Mouse (Mus musculus) cerebellum, postnatal 25 days (tissue): ENCODE measurements at regions not wholly inside any gene's neighbourhood (a gene's known extent, or its start where the extent isn't known, plus 50 kb on each side); places are given as distances from the start of the nearest gene placed in this dataset.

Experiments
- DNase-seq, 2 experiments: peaks; one replicate each; pipeline ENCODE4 v3.0.0; 2021; ENCODE audit warnings: mixed read lengths in 2 of 2

DNA sequence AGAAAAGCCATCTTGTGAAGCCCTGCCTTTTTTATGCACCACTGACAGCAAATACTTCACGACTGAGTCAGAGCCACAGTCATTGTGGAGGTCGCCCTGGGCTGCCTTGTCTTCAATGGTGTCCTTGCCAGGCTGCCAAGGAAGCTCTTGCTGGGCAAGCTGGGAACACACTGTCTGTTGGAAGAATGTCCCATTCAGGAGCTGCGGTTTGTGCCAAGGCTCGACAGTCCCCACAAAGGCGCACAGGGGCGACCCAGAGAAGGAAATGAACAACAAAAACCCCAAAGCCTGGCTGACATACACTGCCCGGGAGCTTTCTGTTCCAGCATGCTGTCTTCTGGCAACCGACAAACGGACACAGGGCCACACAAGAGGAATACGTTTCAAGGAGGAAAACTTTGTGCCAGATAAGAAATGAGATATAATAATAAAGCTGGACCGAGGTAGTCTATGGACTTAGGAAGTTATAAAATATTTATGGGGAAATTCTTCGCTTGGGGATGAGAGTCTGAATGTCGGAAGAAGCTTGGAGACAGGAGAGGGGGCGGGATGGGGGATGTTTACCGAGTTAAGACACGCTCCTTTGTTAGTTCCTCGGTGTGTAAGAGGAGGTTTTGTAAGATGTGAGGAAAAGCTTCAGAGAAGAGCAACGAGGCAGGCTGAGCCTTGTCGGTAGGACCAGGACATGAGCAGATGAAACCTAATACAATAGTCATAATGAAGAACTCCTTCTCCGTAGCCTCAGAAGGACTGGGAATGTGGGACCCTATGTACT lies 261.5 kb downstream of the Fzd1 start:
- DNase-seq, result peak; percentile 88

DNA sequence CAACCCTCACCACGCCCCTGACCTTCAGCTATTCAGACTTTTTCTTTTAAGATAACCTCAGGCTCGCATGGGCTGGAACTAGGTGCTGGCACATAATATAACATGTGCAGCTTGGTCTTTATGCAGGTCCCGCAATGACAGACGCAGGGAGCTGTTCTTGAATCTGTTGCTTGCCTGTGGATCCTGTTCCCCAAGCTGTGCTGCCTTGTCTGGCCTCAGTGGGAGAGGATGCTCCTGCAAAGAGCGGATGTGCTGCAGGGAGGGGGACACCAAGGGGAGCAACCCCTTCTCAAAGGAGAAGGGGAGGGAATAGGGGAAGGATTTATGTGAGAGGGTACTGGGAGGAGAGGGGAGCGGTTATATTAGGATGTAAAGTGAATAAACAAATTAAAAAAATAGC lies 262.4 kb downstream of the Fzd1 start:
- DNase-seq, result peak; percentile 42 to 50

DNA sequence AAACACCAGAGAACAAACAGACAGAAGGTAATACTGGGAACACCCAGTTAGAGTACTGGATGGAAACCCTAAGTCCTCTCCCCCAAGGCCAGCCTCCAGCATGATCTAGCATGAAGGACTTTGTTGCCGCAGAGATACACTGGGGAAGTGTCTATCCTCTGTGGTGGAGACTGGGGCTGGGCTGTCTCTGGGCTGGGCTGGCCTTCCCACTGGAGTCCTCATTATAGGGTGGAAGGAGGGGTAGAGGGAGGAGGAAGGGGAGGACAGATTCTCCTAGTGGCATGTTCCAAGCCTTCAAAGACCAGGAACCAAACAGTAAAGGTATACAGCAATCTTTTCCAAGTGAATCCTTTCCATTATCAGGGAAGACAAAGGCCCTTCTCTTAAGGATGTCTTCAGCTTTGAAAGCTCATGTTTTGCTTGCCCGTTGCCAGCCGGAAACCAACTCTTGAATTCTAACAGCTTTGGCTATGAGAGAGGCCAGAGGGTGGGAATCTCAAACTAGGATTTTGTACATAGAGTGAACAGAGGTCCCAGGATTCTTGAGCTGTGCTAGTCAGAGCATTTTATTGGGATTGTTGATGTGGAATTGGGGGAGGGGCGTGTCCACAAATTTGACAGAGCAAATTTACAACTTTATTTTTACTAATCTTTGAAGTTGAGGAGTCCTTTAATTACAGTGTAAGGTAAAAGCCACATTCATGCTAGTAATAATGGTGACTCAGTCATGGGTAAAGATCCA lies 271.3 kb downstream of the Fzd1 start:
- no peak for DNase-seq

DNA sequence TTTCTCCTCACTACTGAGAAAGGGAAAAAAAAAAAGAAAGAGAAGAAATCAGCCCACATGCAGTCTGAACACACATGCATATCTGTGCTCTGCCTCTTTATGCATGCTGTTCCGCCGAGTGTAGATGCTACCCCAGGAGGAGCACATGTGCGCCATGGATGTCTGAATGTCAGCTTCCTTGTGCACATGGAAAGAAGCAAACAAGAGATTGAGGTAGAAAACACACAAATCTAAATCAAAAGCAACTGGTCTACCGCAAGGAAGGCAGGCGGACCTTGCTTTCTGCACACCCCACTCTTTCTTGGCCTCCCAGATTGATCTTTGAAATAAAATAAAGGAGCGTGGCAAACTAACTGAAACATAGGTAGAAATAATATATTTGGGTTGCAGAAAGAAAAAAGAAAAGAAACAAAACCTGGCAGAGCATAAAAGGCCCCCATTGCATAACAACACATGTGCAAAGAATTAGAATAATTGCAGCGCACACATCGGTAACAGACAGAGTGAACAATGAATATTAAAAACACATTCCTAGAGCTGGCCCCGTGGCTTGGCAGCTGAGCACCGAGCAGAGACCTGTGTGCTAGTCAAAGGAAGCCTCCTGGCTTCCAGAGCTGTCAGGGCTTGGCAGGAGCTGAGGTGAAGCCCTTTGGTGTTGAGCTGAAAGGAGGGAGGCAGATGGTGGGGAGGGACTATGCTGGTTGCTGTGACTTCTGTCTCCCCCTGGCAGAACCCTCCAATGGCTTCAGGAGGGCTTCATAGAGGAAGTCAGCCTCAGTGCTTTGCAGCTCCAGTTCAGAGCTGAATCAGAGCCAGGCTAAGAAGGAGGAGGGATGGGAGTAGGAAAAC lies 272.1 kb downstream of the Fzd1 start:
- DNase-seq, result peak; percentile 88 to 92

DNA sequence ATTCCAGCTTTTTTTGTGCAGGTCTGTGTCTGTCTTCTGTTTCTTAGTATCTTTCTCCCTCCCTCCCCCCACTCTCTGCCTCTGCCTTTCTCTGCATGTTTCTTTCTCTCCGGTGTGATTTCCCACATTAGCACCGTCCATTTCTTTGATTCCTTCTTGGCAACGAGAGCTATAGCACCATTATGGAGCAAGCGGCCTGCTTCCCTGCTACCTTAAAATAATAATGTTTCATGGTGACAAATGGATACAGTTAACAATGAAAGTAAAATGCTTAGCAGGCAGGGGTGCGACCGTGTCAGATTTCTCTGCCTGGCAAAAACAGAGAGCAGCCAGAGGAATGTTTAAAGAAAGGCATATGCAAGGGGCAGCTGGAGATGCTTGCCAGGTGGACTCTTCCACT lies 273.1 kb downstream of the Fzd1 start:
- peak in 1 of 2 experiments; percentile 35 for DNase-seq

DNA sequence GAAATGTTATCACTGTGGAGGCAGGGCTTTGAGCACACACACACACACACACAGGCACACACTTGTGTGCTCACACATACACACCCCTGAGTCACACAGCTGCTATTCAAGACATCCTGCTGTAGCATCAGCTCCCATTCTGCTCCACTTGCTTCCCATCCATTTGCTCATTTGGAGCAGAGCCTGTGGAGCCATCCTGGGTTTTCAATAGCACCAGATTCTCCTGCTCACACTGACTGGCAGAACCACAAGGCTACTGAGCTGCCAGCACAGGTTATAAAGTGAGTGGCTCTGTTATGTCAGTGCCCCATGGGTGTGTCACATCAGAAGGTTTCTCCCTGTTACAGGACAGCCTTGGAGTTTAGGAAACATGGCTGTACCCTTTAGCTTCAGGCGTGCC lies 273.7 kb downstream of the Fzd1 start:
- DNase-seq, result peak; percentile 45 to 54

DNA sequence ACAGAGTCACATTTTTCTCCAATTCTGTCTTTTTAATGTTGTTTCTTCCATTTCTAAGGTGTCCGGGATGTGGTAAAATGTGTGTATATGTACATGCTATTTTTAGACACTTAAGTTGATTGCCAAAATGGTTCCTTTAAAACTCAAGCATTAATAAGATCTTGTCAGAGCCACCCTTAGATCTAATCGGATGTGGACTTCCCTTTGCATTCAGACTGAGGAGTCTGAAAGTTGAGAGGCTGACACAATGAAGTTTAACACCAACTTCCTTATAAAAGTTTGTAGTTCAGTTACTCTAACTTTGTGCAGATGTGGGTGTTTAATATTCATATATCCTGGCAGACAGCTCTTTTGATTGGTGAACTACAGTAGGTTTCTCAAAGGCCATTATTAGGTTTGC lies 282.1 kb downstream of the Mterf1b start:
- DNase-seq, result no peak
